Mouse (Mus musculus) lung, adult 18-20 months (tissue): ENCODE data around the gene Atp10a.

Experiments used
- DNase-seq, 2 experiments: peaks; one replicate each; pipeline ENCODE4 v3.0.0; 2022; ENCODE audit warnings: mixed read lengths in 2 of 2

Gene Atp10a

DNA sequence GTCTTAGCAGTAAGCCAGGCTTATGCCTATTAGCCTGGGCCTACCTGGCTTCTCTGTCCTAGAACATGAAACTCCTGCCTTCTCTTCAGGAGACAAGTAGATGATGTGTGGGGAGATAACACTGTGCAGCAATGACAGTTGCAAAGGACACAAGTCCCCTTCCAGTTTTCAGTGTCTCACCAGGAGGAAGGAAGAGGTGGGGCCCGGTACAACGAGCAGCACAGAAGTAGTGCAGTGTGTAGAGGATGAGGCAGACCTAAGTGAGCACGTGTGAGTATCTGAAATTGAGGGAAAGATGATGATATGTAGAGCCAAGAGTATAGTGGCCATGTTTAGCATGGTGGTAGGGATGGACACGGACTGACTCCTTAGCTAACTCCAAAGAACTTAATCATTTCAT lies 86.0 kb downstream of the Atp10a start:
- DNase-seq, result no peak

- no peak for DNase-seq
Observed at GRCm38 (mm10) chr7:58742648-58743047, 86.7 kb downstream of the Atp10a start.

DNA sequence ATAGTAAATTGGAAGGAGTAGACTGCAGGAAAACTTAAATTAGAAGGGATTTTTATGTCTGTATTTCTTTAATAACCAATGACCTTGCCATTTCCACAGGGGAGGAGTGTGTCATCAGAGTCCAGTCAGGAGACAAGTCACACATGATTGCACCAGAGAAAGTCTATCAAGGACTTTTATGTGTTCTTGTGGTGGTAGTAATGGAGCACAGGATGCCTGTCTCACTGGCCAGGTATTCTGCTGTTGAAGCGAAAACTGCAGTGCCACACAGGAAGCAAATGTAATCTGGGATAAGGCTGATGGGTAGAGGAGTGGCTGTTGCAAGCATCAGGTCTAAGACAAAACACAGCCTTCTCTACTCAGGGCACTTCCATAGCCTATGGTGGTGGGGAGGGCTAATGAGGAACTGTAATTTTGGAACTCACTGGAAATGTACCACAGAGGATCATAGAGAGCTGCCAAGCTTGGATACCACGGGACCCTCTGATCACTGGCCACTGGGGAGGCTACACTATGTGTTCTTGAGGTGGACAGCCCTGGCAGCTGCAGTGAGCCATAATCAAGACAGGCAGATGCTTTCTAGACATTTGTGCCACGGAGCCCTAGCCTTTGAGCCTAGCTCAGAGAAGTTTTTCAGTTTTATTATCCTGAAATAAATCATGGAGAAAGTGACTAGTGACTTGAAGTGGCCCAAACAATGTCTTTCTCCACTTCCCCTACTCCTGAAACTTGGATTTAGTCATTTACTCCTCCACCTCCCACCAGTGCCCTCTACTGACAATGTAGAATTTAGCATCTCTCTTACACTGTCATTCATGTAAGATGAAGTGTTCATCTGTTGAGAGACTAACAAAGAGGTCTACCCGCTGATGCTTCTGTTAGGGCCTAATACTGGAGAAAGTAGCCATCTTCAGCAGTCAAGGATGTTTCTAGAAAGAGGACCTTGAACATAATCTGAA lies 87.7 kb downstream of the Atp10a start:
- no peak for DNase-seq

DNA sequence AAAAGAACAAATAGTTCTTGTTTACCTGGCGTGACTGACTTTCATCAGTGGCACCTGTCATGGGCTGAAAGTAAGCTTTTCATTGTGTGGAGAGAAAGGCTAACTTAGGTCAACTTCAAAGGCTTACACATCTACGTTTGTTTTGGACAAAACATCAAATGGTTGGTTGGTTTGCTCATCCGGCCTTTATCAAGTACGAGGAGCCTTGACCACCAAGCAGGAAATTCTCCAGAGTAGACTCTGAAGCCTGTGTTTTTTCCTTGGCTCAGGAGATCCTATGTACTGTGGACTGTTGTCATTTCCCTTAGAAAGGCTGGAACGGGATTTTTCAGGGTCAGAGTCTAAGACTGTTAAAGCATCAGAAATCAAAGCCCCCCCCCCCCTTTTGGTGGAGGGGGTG lies 90.9 kb downstream of the Atp10a start:
- no peak for DNase-seq

DNA sequence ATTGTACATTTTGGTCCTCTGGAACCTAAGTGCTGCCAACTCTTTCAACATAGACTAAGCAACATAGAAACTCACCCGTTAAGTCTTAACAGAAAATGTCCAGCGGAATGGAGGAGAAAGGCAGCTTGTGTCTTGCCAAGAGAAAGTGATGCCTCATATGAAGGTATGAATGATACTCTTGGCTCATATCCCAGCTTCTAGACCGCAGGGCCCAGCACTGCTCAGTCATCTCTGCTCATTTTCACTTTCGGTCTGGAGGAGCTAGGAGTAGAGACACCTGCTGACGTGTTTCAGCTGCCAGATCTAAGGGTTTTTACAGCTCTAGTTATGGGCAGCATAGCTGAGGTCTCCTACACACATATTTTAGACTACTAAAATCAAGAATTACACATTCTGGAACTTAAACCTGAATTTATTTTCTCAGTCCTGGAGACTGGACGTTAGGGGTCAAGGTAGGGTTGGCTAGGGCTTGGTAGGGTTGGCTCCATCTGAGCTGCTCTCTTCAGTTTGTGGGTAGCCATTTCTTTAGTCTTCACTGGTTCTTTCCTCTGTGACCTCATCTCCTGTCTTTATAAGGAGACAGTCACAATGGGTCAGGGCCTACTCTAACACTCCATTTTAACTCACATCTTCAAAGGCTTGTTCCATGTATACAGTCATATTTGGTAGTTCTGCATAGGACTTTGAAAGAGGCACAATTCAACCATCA lies 94.1 kb downstream of the Atp10a start:
- peak; percentile 34 to 38 for DNase-seq

DNA sequence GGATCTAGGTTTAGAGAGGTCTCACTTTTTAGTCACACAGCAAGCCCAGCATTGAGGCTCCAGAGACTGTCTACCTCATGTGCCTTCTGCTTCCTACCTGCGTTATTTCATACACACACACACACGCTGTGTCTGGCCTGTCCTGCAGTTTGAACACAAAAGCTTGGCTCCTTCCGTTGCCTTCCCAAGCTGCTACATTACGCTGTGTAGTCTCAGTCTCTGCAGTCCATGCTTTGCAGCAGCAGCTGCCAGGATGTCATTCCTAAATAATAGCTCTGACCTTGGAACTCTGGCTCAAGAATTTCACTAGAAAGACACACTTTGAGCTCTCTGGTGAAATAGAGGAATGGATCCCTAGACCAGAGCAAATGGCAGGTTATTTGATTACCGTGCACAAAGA lies 96.1 kb downstream of the Atp10a start:
- DNase-seq, result no peak

GRCm38 (mm10) chr7:58754076-58754475 lies 98.1 kb downstream of the Atp10a start:
- DNase-seq, result no peak

- no peak for DNase-seq
Observed at GRCm38 (mm10) chr7:58754536-58754935, 98.6 kb downstream of the Atp10a start.

DNA sequence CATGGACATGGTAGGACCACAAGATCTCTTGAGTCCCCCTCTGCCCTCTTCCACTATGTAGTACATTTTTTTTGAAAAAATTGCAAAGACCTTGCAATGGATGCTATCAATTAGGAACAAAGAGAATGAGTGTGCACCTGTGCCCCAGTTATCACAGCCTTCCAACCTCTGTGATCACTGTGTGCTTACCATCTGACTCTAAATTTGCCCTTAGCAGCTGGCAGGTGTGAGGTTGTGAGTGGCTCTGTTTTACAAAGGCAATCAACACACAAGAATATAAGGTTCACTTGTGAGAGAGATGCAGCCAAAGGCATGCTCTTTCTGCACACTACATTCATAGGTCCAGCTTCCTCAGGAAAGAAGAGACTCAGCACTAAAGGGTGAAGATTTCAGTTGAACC lies 99.1 kb downstream of the Atp10a start:
- no peak for DNase-seq

- DNase-seq, result no peak
Observed at GRCm38 (mm10) chr7:58755846-58756245, 99.9 kb downstream of the Atp10a start.

DNA sequence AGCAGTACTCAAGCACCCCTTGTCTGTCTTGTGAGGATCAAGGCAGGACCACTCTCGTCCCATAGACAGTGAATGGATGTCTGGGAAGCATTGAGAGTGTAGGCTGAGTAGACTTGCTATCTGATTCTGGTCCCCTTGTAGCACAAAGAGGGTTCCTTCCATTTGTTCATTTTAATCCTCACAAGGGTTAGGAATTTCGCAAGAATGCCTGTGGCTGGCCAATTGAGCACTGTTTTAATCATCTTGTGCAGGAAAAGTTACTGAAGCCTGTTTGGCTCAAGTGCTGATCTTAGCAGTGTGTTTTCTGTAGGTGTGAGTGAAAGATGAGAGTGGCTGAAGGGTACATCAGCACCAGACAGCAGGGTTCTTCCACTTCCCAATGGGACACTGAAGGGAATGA lies 101.4 kb downstream of the Atp10a start:
- DNase-seq, result no peak

GRCm38 (mm10) chr7:58758396-58758795 lies 102.4 kb downstream of the Atp10a start:
- no peak for DNase-seq

- DNase-seq, result no peak
Observed at GRCm38 (mm10) chr7:58759265-58759664, 103.3 kb downstream of the Atp10a start.

DNA sequence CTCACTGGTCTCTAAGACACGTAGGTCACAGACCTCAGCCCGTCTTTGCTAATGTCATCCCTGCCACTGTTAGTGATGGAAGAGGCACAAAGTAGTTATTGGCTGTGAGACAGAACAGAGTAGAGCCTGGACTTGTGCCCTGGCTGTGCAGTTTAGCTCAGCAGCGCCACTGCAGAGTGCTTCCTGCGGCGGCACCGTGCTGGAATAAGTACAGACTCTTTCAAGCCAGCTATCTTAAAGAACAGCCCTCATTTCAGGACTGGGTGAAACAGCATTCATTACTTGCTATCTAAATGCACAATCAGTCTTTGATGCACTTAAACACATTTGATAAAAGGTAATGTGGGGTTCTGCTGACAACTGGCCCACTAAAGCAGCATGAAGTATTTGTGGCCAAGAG lies 111.3 kb downstream of the Atp10a start:
- DNase-seq, result no peak

- DNase-seq, result no peak
Observed at GRCm38 (mm10) chr7:58768253-58768652, 112.3 kb downstream of the Atp10a start.

GRCm38 (mm10) chr7:58770254-58770653 lies 114.3 kb downstream of the Atp10a start:
- peak; percentile 15 to 21 for DNase-seq

DNA sequence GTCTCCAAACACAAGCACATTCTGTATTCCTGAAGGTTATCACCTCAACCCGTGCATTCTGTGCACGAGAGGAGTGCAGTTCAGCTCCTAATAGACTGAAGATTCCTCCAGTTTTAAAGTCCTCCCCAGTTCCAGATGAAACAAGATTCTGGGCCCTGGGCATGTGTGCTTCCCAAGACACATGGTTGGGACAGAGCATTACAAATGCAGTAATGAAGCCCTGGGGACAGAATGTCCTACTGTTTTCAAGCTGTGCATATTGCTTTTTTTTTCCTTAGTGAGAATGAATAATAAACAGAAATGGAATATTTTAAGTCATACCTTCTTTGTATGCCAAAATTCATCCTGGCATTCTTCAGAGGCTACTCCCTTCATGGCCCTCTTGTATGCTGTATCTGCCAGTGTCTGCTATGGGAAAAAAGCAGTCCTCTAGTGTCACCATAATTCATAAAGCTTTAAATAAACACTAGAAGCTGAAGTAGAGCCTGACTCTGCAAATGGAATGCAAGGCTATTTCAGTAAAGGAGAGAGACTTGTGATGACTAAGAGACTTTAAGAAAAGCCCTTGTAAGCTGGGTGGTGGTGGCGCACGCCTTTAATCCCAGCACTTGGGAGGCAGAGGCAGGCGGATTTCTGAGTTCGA lies 116.2 kb downstream of the Atp10a start:
- peak in 1 of 2 experiments; percentile 22 for DNase-seq

DNA sequence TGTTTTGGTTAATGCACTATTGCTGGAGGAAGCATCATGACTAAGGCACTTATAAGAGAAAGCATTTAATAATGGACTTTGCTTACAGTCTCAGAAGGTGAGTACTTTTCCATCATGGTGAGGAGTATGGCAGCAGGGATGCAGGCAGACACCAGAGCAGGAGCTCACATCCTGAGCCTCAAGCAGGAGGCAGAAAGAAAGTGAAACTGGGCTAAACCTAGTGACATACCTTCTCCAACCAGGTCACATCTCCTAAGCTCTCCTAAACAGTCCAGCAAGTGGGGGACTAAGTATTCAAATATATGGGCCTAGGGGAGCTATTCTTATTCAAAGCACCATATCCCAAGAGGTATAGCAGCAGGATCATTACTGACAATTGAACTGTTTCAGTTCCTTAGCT lies 123.2 kb downstream of the Atp10a start:
- DNase-seq, result no peak

DNA sequence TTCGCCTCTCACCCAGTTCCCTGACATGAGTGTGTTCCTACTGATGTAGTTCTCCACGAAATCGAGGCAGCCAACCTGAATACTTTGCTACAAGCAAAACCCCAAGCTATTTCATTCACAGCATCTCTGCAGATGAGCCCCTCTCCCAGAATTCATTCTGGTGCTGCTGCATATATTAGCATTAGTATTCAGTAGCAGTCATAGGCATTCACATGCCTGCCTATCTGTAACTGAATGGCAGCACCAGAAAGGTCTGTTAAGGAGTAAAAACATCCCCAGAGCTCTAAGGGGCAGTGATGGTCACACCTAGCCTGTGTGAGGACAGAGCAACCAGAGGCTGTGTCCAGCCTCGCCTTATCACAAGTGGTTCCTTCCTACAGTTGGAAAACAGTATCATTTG lies 131.0 kb downstream of the Atp10a start:
- DNase-seq, result no peak

GRCm38 (mm10) chr7:58787585-58787984 lies 131.6 kb downstream of the Atp10a start:
- no peak for DNase-seq

- DNase-seq, result no peak
Observed at GRCm38 (mm10) chr7:58788424-58789261, 132.7 kb downstream of the Atp10a start.

- no peak for DNase-seq
Observed at GRCm38 (mm10) chr7:58797281-58797680, 141.3 kb downstream of the Atp10a start.

GRCm38 (mm10) chr7:58800916-58801315 lies 144.9 kb downstream of the Atp10a start:
- DNase-seq, result peak in 1 of 2 experiments; percentile 5
